In the genomic region with DNA sequence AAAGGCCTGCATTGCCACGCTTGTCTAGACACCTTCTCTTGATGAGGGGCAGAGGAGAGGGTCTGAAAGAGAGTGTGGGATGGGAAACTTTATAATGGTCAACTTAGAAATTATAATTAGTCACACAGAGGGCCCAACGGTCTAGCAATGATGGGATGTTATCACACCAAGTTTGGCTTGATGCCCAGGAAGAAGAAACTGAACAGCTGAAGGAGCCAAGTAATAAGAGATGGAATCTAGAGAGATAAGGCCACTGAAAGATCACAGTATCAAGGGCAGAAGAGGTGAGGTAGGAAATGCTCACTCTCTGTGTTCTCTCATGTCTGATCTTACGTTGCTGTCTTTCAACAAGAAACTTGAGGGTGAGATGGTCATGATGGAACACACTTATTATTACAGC, we compare ENCODE assay signal across 21 mouse cellular contexts. TPM values are rescaled to one million over a fixed set of nuclear protein-coding genes. Genes with fewer than 3 reads are reported as not detected.
DNase-seq lines count a peak whose midpoint lies in the region; ATAC-seq and TF ChIP-seq lines count a peak whose summit lies in the region.
"Had no signal": no experiment of that assay in that cellular context is flagged by ENCODE, and none has a peak within 500 bp of the region (broad histone marks: within the 10 kb centered on the region; RNA-seq: fewer than 3 reads in every experiment).

No protein-coding gene starts in this region.

- no peaks in the 10 kb centered on the region for H3K36me3 ChIP-seq in G1E (replicated peaks)
- H3K36me3 ChIP-seq in forebrain, postnatal 0 days (ENCODE audit: insufficient read depth): no peaks in the 10 kb centered on the region
- H3K36me3 ChIP-seq: embryonic facial prominence, embryonic 15.5 days; forebrain, embryonic 10.5 days; forebrain, embryonic 15.5 days; heart, embryonic 10.5 days; heart, embryonic 15.5 days; hindbrain, embryonic 13.5 days had no signal

- no peak for TF ChIP-seq CTCF in G1E (IDR thresholded peaks at IDR 0.05; ENCODE audit: low read depth, low read length)
- TF ChIP-seq CTCF in forebrain, postnatal 0 days (IDR thresholded peaks at IDR 0.05; ENCODE audit: low read depth): no peak

- peaks cover 8% of the 10 kb centered on the region for H3K4me1 ChIP-seq in G1E (ENCODE audit: insufficient read depth, low read depth, low read length)
- H3K4me1 ChIP-seq in forebrain, postnatal 0 days (ENCODE audit: insufficient read depth): no peaks in the 10 kb centered on the region
- H3K4me1 ChIP-seq: embryonic facial prominence, embryonic 15.5 days; forebrain, embryonic 10.5 days; forebrain, embryonic 15.5 days; heart, embryonic 10.5 days; hindbrain, embryonic 13.5 days had no signal

- no peak overlapping the region for H3K27ac ChIP-seq in forebrain, postnatal 0 days (ENCODE audit: low read depth, low read length)
- H3K27ac ChIP-seq: embryonic facial prominence, embryonic 15.5 days; forebrain, embryonic 10.5 days; forebrain, embryonic 15.5 days; heart, embryonic 10.5 days; heart, embryonic 15.5 days; hindbrain, embryonic 13.5 days; hindbrain, postnatal 0 days had no signal

- no peaks in the 10 kb centered on the region for H3K27me3 ChIP-seq in G1E (ENCODE audit: insufficient read depth, low read length)
- H3K27me3 ChIP-seq in forebrain, postnatal 0 days (ENCODE audit: insufficient read depth, low read length): no peaks in the 10 kb centered on the region
- H3K27me3 ChIP-seq: embryonic facial prominence, embryonic 15.5 days; forebrain, embryonic 15.5 days; heart, embryonic 15.5 days; hindbrain, embryonic 13.5 days had no signal

- peak overlapping the region; percentile 2; the same call in 1 of the 2 replicates for H3K4me3 ChIP-seq in G1E (ENCODE audit: low read depth, low read length)
- H3K4me3 ChIP-seq in forebrain, postnatal 0 days (ENCODE audit: low read depth, low read length): no peak overlapping the region
- H3K4me3 ChIP-seq: embryonic facial prominence, embryonic 15.5 days; erythroblast, embryonic 14.5 days; forebrain, embryonic 10.5 days; forebrain, embryonic 15.5 days; heart, embryonic 10.5 days; heart, embryonic 15.5 days; hindbrain, embryonic 13.5 days had no signal

- no peak for ATAC-seq in G1E (ENCODE audit: extremely low read depth, insufficient number of reproducible peaks, low FRiP score, poor library complexity, severe bottlenecking)
- peak; percentile 51 for ATAC-seq in megakaryocyte-erythroid progenitor cell, adult 5-6 weeks (replicated peaks; ENCODE audit: low FRiP score, low TSS enrichment, poor library complexity, severe bottlenecking)
- ATAC-seq in forebrain, postnatal 0 days: no peak
- ATAC-seq: forebrain, embryonic 15.5 days; hindbrain, postnatal 0 days had no signal

- no peaks in the 10 kb centered on the region for H3K9me3 ChIP-seq in G1E (replicated peaks)
- no peaks in the 10 kb centered on the region for H3K9me3 ChIP-seq in forebrain, postnatal 0 days (ENCODE audit: low read length)
- H3K9me3 ChIP-seq: embryonic facial prominence, embryonic 15.5 days; forebrain, embryonic 10.5 days; forebrain, embryonic 15.5 days; heart, embryonic 10.5 days; heart, embryonic 15.5 days; hindbrain, embryonic 13.5 days had no signal

- H3K4me2 ChIP-seq in forebrain, postnatal 0 days (ENCODE audit: low read depth): no peak overlapping the region
- H3K4me2 ChIP-seq: embryonic facial prominence, embryonic 15.5 days; forebrain, embryonic 15.5 days; heart, embryonic 15.5 days; hindbrain, embryonic 13.5 days had no signal

- WGBS in forebrain, postnatal 0 days: 61% methylated on average over 3 of the region's 3 CpGs

- no peak overlapping the region for H3K9ac ChIP-seq in forebrain, postnatal 0 days
- H3K9ac ChIP-seq: embryonic facial prominence, embryonic 15.5 days; forebrain, embryonic 15.5 days; heart, embryonic 15.5 days; hindbrain, embryonic 13.5 days had no signal

- peak; percentile 16 for DNase-seq in retina, postnatal 1 day
- DNase-seq in retina, embryonic 14.5 days (ENCODE audit: low spot score): no peak
- no peak for DNase-seq in G1E (ENCODE audit: low spot score)
- no peak for DNase-seq in forebrain, postnatal 0 days
- no peak for DNase-seq in right cerebral cortex, postnatal 25 days
- DNase-seq: adrenal gland, postnatal 10 days; cerebellum, adult 11 months; cerebellum, adult 8-10 months; embryo, embryonic 11 days; gastrocnemius, postnatal 36 days; heart, adult 18-20 months; heart, postnatal 14 days had no signal

RNA-seq across cellular contexts. Expression of gene Epc2, which starts 35.4 kb away (rescaled TPM):
- total RNA-seq in G1E (2014; fragmentation: Nextera tagmentation) (28.3 and 49.0 TPM in 2 replicates), G1E (2017) (24.9 and 29.2 TPM in 2 replicates)
- polyA plus RNA-seq in G1E (2012): 2.7 and 2.8 TPM in 2 replicates
- 15.9 and 22.3 TPM in 2 replicates for total RNA-seq in megakaryocyte-erythroid progenitor cell, adult 5-6 weeks (2014; fragmentation: Nextera tagmentation)
- total RNA-seq in megakaryocyte-erythroid progenitor cell, adult 5-6 weeks (2017): 39.8 and 39.9 TPM in 2 replicates
- 47.7 and 80.4 TPM in 2 replicates for total RNA-seq in forebrain, postnatal 0 days (2014; rRNA removed)
- 8.0 and 9.2 TPM in 2 replicates for polyA plus RNA-seq in forebrain, postnatal 0 days (2015; fragmentation: Nextera tagmentation; extraction: Ambion mirVana)
